Mouse (Mus musculus) lung, postnatal 25 days (tissue): ENCODE results near the gene Rai1.

Source experiments
- DNase-seq: peaks from one replicate; pipeline ENCODE4 v3.0.0; 2022; ENCODE audit warnings: low spot score

Gene Rai1

GRCm38 (mm10) chr11:60163362-60163761 lies 58.5 kb downstream of the Rai1 start:
- DNase-seq, result no peak

- no peak for DNase-seq
These were observed 59.6 kb downstream of the Rai1 start for GRCm38 (mm10) chr11:60164450-60164849.

- DNase-seq, result no peak
These were observed 60.3 kb downstream of the Rai1 start for GRCm38 (mm10) chr11:60165076-60165475.

- DNase-seq, result no peak
These were observed 64.0 kb downstream of the Rai1 start for GRCm38 (mm10) chr11:60168780-60169179.

GRCm38 (mm10) chr11:60172074-60172473 lies 67.3 kb downstream of the Rai1 start:
- DNase-seq, result no peak

- DNase-seq, result no peak
These were observed 68.9 kb downstream of the Rai1 start for GRCm38 (mm10) chr11:60173606-60174184.

- DNase-seq, result peak; percentile 48
These were observed 70.8 kb downstream of the Rai1 start for GRCm38 (mm10) chr11:60175371-60176181.

- peak; percentile 70 for DNase-seq
These were observed 71.6 kb downstream of the Rai1 start for GRCm38 (mm10) chr11:60176182-60176974.

- DNase-seq, result no peak
These were observed 72.3 kb downstream of the Rai1 start for GRCm38 (mm10) chr11:60176975-60177657.

GRCm38 (mm10) chr11:60178005-60178404 lies 73.2 kb downstream of the Rai1 start:
- DNase-seq, result no peak

GRCm38 (mm10) chr11:60178506-60178905 lies 73.7 kb downstream of the Rai1 start:
- peak; percentile 83 for DNase-seq

GRCm38 (mm10) chr11:60182116-60182670 lies 77.4 kb downstream of the Rai1 start:
- no peak for DNase-seq

- no peak for DNase-seq
These were observed 77.9 kb downstream of the Rai1 start for GRCm38 (mm10) chr11:60182741-60183140.

GRCm38 (mm10) chr11:60184346-60185325 lies 79.8 kb downstream of the Rai1 start:
- DNase-seq, result no peak

GRCm38 (mm10) chr11:60185396-60186231 lies 80.8 kb downstream of the Rai1 start:
- DNase-seq, result peak; percentile 55

GRCm38 (mm10) chr11:60187070-60187469 lies 82.3 kb downstream of the Rai1 start:
- no peak for DNase-seq

GRCm38 (mm10) chr11:60188275-60188853 lies 83.6 kb downstream of the Rai1 start:
- no peak for DNase-seq

- no peak for DNase-seq
These were observed 84.8 kb downstream of the Rai1 start for GRCm38 (mm10) chr11:60189501-60190040.

GRCm38 (mm10) chr11:60190055-60190641 lies 85.3 kb downstream of the Rai1 start:
- peak; percentile 57 for DNase-seq
